Mouse (Mus musculus) gonadal fat pad, adult 2 months (tissue): ENCODE measurements at regions not wholly inside any gene's neighbourhood (a gene's known extent, or its start where the extent isn't known, plus 50 kb on each side); places are given as distances from the start of the nearest gene placed in this dataset.

Experiments
- DNase-seq: peaks from one replicate; pipeline ENCODE4 v3.0.0-alpha.2; 2012; ENCODE audit warnings: low read depth

DNA sequence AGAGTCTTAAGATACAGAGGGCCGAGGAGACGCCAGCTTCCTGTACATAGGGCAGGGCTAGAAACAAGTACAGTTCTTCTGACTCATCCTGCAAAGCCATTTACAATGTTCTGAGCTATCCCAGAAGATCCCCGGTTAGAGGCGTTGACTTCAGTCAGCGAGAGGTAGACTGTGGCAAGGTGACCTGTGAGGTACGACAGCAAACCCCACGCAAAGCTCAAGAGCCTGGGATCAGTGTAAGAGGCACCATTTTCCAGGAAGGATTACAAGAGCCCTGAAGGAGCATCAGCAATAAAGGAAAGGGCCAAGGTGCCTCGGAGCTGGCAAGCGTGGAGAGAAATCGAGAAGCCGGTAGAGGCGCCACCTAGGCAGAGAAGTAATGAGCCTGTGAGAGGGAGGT, 61.8 kb upstream of the Frmd6 start:
- peak; percentile 55 for DNase-seq

- no peak for DNase-seq
Observed at GRCm38 (mm10) chr12:70766319-70766718, 59.0 kb upstream of the Frmd6 start.

DNA sequence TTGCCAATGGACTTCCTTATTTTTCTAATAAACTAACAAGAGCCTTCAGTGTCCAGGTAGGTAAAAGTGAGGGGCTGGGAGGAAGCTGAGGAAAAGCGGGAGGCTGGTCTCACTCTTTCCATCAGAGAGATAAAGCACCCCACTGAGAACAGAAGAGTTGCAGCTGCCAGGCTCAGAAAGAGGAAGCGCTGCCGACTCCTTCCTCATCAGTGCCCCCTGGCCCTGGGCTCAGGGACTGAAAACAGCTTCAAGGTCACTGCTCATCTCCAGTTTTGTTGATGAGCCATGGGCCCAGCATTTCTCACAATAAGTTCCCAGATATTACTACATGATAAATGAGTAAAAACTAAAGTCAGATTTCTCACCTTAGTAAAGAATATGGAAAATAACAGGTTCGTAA, 57.4 kb upstream of the Frmd6 start:
- no peak for DNase-seq

DNA sequence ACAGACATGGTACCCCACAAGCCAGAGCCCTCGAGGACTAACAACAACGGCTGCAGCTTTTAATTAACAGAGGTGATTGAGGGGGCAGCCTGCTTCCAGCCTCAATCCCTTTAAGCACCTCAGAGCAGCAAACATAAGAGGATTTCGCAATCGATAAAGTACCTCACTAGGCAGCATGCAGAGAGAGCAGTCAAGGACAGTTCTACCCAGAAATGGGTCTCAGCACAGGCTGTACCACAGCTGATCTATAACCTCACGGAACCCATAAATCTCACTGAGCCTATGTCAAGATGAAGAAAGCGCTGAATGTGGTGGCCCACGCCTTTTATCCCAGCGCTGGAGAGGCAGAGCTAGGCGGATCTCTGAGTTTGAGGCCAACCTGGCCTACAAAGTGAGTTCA, 56.6 kb upstream of the Frmd6 start:
- DNase-seq = peak; percentile 52

DNA sequence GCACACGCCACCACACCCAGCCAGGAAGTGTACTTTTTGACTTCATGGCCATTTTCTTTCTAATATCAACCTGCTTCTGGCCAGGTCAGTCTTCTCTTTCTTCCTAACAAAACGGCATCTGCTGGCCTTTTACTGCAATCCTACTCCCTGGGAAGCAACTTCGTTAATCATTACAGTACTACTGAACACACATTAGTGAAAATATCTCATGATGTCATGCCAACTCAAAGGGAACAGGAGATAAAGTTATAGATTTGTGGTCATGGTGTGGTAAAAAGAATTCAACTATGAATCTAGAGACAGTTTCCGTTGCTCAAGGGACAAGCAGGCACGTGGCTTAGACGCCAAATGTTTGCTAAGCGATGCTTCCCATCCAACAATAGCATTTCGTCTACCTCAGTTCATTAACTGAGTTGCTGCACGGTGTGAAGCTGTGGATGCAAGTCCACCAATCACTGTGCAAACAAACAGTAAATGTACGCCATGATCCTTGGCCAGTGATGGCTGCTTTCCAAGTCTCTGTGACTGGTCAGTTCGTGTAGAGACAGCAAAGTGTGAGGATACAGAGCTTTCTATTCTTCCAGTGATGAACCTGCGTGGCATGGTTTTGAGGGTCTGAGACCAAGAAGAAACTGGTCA, 55.7 kb upstream of the Frmd6 start:
- no peak for DNase-seq

DNA sequence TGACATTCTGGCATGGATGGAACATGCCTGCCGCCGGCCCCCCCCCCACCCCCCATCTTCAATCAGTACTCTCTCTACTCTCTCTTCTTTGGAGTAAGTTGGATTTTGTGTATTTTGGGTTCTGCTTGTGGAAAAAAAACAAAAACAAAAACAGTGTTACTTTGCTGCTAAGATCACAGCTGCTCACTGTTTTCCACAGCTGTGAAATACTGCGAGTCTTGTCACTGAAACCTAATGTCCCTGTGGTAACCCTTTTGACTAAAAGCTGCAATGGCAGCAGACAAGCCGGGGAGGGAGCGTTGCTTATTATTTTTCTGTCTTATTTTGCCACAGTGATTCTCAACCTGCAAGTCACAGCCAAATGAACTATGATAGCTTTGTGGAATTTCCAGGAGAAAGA, 51.3 kb upstream of the Frmd6 start:
- DNase-seq = no peak

GRCm38 (mm10) chr12:70774816-70775591, 50.3 kb upstream of the Frmd6 start:
- no peak for DNase-seq
